In genomic region chr16:57329028-57329427, GRCm38 (mm10) we compare ENCODE assay signal across 19 mouse cellular contexts. TPM values are rescaled to one million over a fixed set of nuclear protein-coding genes. Genes with fewer than 3 reads are reported as not detected.
DNase-seq lines count a peak whose midpoint lies in the region; ATAC-seq and TF ChIP-seq lines count a peak whose summit lies in the region.
"Had no signal": no experiment of that assay in that cellular context is flagged by ENCODE, and none has a peak within 500 bp of the region (broad histone marks: within the 10 kb centered on the region; RNA-seq: fewer than 3 reads in every experiment).

No protein-coding gene starts in this region.

- no peaks in the 10 kb centered on the region for H3K9me3 ChIP-seq in kidney, embryonic 16.5 days (ENCODE audit: low read length)
- no peaks in the 10 kb centered on the region for H3K9me3 ChIP-seq in limb, embryonic 13.5 days
- no peaks in the 10 kb centered on the region for H3K9me3 ChIP-seq in hindbrain, postnatal 0 days (ENCODE audit: low read length)
- H3K9me3 ChIP-seq: embryonic facial prominence, embryonic 12.5 days; forebrain, embryonic 12.5 days; liver, embryonic 12.5 days; megakaryocyte, embryonic 14.5 days; neural tube, embryonic 12.5 days; stomach, embryonic 15.5 days had no signal

- DNase-seq in kidney, postnatal 14 days, result no peak
- peak; percentile 11 for DNase-seq in brain, embryonic 14.5 days (ENCODE audit: low read depth)
- peak; percentile 41 to 46 for DNase-seq in heart, adult 9 months (ENCODE audit: low spot score in 2 of 2)
- DNase-seq in hindbrain, postnatal 0 days (ENCODE audit: low spot score), result no peak
- no peak for DNase-seq in urinary bladder, adult 2 months (ENCODE audit: low spot score)
- DNase-seq: cerebellum, postnatal 36 days; gastrocnemius, postnatal 36 days; kidney, adult 18-20 months; lung, postnatal 10 days had no signal

- H3K4me3 ChIP-seq in kidney, embryonic 16.5 days (ENCODE audit: low read length), result no peak overlapping the region
- no peak overlapping the region for H3K4me3 ChIP-seq in limb, embryonic 13.5 days
- no peak overlapping the region for H3K4me3 ChIP-seq in hindbrain, postnatal 0 days (ENCODE audit: low read length)
- H3K4me3 ChIP-seq: embryonic facial prominence, embryonic 12.5 days; forebrain, embryonic 12.5 days; liver, embryonic 12.5 days; megakaryocyte, embryonic 14.5 days; neural tube, embryonic 12.5 days; stomach, embryonic 15.5 days had no signal

- no peak overlapping the region for H3K9ac ChIP-seq in kidney, embryonic 16.5 days (replicated peaks; ENCODE audit: low read length)
- H3K9ac ChIP-seq in limb, embryonic 13.5 days, result no peak overlapping the region
- no peak overlapping the region for H3K9ac ChIP-seq in hindbrain, postnatal 0 days (replicated peaks; ENCODE audit: low read length)
- H3K9ac ChIP-seq: embryonic facial prominence, embryonic 12.5 days; forebrain, embryonic 12.5 days; liver, embryonic 12.5 days; neural tube, embryonic 12.5 days; stomach, embryonic 15.5 days had no signal

- WGBS in kidney, embryonic 16.5 days, result 37% methylated on average over 8 of the region's 8 CpGs
- WGBS in limb, embryonic 13.5 days, result 45% methylated on average over 8 of the region's 8 CpGs
- WGBS in hindbrain, postnatal 0 days, result 83% methylated on average over 8 of the region's 8 CpGs

- peak overlapping the region; percentile 62 for H3K27ac ChIP-seq in kidney, embryonic 16.5 days (ENCODE audit: low read length)
- H3K27ac ChIP-seq in limb, embryonic 13.5 days, result peak overlapping the region; percentile 59
- H3K27ac ChIP-seq in hindbrain, postnatal 0 days, result no peak overlapping the region
- H3K27ac ChIP-seq: embryonic facial prominence, embryonic 12.5 days; forebrain, embryonic 12.5 days; liver, embryonic 12.5 days; neural tube, embryonic 12.5 days; stomach, embryonic 15.5 days had no signal

- TF ChIP-seq POLR2A in brain, embryonic 14.5 days (IDR thresholded peaks at IDR 0.05; ENCODE audit: borderline replicate concordance, extremely low read depth, insufficient read depth, insufficient read length, poor library complexity, severe bottlenecking), result no peak

- TF ChIP-seq CTCF in brain, embryonic 14.5 days (IDR thresholded peaks at IDR 0.05; ENCODE audit: borderline replicate concordance, extremely low read depth, insufficient read depth, insufficient read length), result no peak
- no peak for TF ChIP-seq CTCF in hindbrain, postnatal 0 days (IDR thresholded peaks at IDR 0.05; ENCODE audit: low read depth)

- H3K4me2 ChIP-seq in kidney, embryonic 16.5 days (replicated peaks; ENCODE audit: low read depth, low read length), result no peak overlapping the region
- no peak overlapping the region for H3K4me2 ChIP-seq in limb, embryonic 13.5 days (replicated peaks)
- no peak overlapping the region for H3K4me2 ChIP-seq in hindbrain, postnatal 0 days (ENCODE audit: low read depth, low read length)
- H3K4me2 ChIP-seq: embryonic facial prominence, embryonic 12.5 days; forebrain, embryonic 12.5 days; liver, embryonic 12.5 days; neural tube, embryonic 12.5 days; stomach, embryonic 15.5 days had no signal

- peaks cover 13% of the 10 kb centered on the region; the same call in 1 of the 2 replicates for H3K4me1 ChIP-seq in kidney, embryonic 16.5 days (ENCODE audit: insufficient read depth, low read length)
- H3K4me1 ChIP-seq in limb, embryonic 13.5 days, result peaks cover 27% of the 10 kb centered on the region
- no peaks in the 10 kb centered on the region for H3K4me1 ChIP-seq in hindbrain, postnatal 0 days (ENCODE audit: insufficient read depth, low read length)
- H3K4me1 ChIP-seq: embryonic facial prominence, embryonic 12.5 days; forebrain, embryonic 12.5 days; liver, embryonic 12.5 days; megakaryocyte, embryonic 14.5 days; neural tube, embryonic 12.5 days; stomach, embryonic 15.5 days had no signal

- no peaks in the 10 kb centered on the region for H3K27me3 ChIP-seq in kidney, embryonic 16.5 days (ENCODE audit: insufficient read depth, low read length)
- H3K27me3 ChIP-seq in limb, embryonic 13.5 days, result no peaks in the 10 kb centered on the region
- H3K27me3 ChIP-seq in hindbrain, postnatal 0 days (ENCODE audit: insufficient read depth, low read length), result no peaks in the 10 kb centered on the region
- H3K27me3 ChIP-seq: embryonic facial prominence, embryonic 12.5 days; forebrain, embryonic 12.5 days; liver, embryonic 12.5 days; megakaryocyte, embryonic 14.5 days; neural tube, embryonic 12.5 days; stomach, embryonic 15.5 days had no signal

- H3K36me3 ChIP-seq in kidney, embryonic 16.5 days (ENCODE audit: insufficient read depth, low read length), result no peaks in the 10 kb centered on the region
- no peaks in the 10 kb centered on the region for H3K36me3 ChIP-seq in limb, embryonic 13.5 days
- H3K36me3 ChIP-seq in hindbrain, postnatal 0 days (ENCODE audit: insufficient read depth, low read length), result no peaks in the 10 kb centered on the region
- H3K36me3 ChIP-seq: embryonic facial prominence, embryonic 12.5 days; forebrain, embryonic 12.5 days; liver, embryonic 12.5 days; neural tube, embryonic 12.5 days; stomach, embryonic 15.5 days had no signal

- peak; percentile 32; the same call in 1 of the 2 replicates for ATAC-seq in kidney, embryonic 16.5 days (ENCODE audit: low FRiP score, low TSS enrichment)
- ATAC-seq in limb, embryonic 13.5 days (ENCODE audit: low FRiP score, low read depth), result peak; percentile 62; the same call in 1 of the 2 replicates
- no peak for ATAC-seq in hindbrain, postnatal 0 days
- ATAC-seq: hindbrain, embryonic 16.5 days; liver, embryonic 12.5 days had no signal

RNA-seq across cellular contexts. Expression of gene Filip1l, which starts 23.9 kb away (rescaled TPM):
- 27.7 and 28.1 TPM in 2 replicates for polyA plus RNA-seq in kidney, embryonic 16.5 days (2015; fragmentation: Nextera tagmentation; extraction: Ambion mirVana)
- polyA plus RNA-seq in brain, embryonic 14.5 days (2012; rRNA removed), result 1.3 and 2.5 TPM in 2 replicates
- polyA plus RNA-seq in limb, embryonic 13.5 days (2015; fragmentation: Nextera tagmentation; extraction: Ambion mirVana), result 31.5 and 37.3 TPM in 2 replicates
- 0.86 and 1.0 TPM in 2 replicates for total RNA-seq in hindbrain, postnatal 0 days (2014; rRNA removed)
- 1.8 and 2.1 TPM in 2 replicates for polyA plus RNA-seq in hindbrain, postnatal 0 days (2015; fragmentation: Nextera tagmentation; extraction: Ambion mirVana)
- 57.1 and 66.5 TPM in 2 replicates for polyA plus RNA-seq in urinary bladder, adult 2 months (2012; rRNA removed)

RNA-seq across cellular contexts. Expression of gene Tmem30c, which starts 36.4 kb away (rescaled TPM):
- polyA plus RNA-seq in kidney, embryonic 16.5 days (2015; fragmentation: Nextera tagmentation; extraction: Ambion mirVana), result 0.13 TPM in 1 of 2 replicates, not detected in the other
- 1.1 and 1.6 TPM in 2 replicates for polyA plus RNA-seq in brain, embryonic 14.5 days (2012; rRNA removed)
- polyA plus RNA-seq in limb, embryonic 13.5 days (2015; fragmentation: Nextera tagmentation; extraction: Ambion mirVana), result 0.11 and 0.17 TPM in 2 replicates
- total RNA-seq in hindbrain, postnatal 0 days (2014; rRNA removed), result 0.73 TPM in 1 of 2 replicates, not detected in the other
- 0.14 and 0.24 TPM in 2 replicates for polyA plus RNA-seq in hindbrain, postnatal 0 days (2015; fragmentation: Nextera tagmentation; extraction: Ambion mirVana)
- polyA plus RNA-seq in urinary bladder, adult 2 months (2012; rRNA removed), result 0.07 TPM in 1 of 2 replicates, not detected in the other
- total RNA-seq: gastrocnemius, postnatal 36 days had no signal
- polyA plus RNA-seq: liver, embryonic 12.5 days; small intestine, adult 2 months had no signal

Comparison
In these comparisons a context has a peak if more than half of its experiments do, and no peak if none do; other contexts are left out.
1. DNase-seq: peak in brain, embryonic 14.5 days (single experiment) and heart, adult 9 months (2 of 2); none in kidney, postnatal 14 days (single experiment), hindbrain, postnatal 0 days (single experiment) and urinary bladder, adult 2 months (single experiment).